Mouse (Mus musculus): ENCODE results near the gene Kcnk15. TPM values are rescaled to one million over a fixed set of nuclear protein-coding genes. Genes with fewer than 3 reads are reported as not detected.

Gene Kcnk15
- polyA plus RNA-seq (2015; fragmentation: Nextera tagmentation; extraction: Ambion mirVana): 0.24 TPM in 1 of 2 replicates, not detected in the other

DNA sequence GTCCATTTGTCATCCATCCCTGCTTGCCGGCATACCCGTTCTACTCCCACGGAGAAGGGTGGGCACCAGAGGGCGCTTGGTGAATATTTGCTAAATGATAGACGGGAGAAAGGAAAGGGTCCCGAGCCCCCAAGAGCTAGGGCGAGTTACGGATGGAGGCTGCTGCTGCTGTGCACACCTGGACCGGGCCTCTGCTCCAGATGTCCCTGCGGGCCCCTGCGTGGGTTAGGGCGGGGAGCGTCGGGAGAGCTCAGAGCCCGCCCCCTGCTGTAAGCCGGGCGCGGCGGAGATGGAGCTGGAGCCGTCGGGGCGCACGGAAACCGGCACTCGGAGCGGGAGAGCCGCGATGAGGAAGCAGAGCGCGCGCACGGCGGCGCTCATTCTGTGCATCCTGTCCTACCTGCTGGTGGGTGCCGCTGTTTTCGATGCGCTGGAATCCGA is at the start of gene Kcnk15:
Gene Kcnk15 (plus strand): TSS at position 191 of the 441 bp plus-strand sequence.
- no peak within 1 kb of the TSS for H3K27ac ChIP-seq (replicated peaks)
- no peaks in the 10 kb centered on the region for H3K9me3 ChIP-seq (replicated peaks)
- ATAC-seq (ENCODE audit: low FRiP score): no peak
- H3K36me3 ChIP-seq: no peaks in the 10 kb centered on the region
- H3K27me3 ChIP-seq (replicated peaks): peaks cover 89% of the 10 kb centered on the region
- H3K4me1 ChIP-seq: peaks cover 12% of the 10 kb centered on the region
- H3K9ac ChIP-seq (replicated peaks): no peak within 1 kb of the TSS
- peak within 1 kb of the TSS; percentile 29 for H3K4me3 ChIP-seq (replicated peaks)
- 2% methylated on average over 38 of the region's 38 CpGs for WGBS
- peak within 1 kb of the TSS; percentile 49 for H3K4me2 ChIP-seq

DNA sequence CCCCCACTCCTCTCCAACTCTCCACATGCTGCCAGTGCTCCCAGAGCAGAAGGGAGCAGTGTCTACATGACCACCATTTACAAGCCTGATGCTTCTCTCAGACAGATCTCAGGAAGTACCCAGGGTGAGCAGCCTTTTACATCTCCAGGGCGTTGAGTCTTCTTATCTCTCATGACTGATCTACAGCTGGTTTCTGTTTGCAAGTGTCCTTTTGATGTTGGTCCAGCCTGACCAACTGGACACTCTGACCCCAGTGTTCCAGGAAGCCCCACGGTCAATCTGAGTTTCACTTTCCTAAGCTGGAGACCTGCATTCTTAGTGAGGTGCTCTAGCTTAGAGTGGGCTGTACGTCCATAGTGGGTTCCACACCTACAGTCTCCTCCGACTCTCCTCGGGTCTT is 49.6 kb upstream of the Kcnk15 start:
- 85% methylated on average over 5 of the region's 5 CpGs for WGBS
- H3K36me3 ChIP-seq: no peaks in the 10 kb centered on the region
- H3K4me2 ChIP-seq: no peak overlapping the region
- no peak for ATAC-seq (ENCODE audit: low FRiP score)
- H3K27ac ChIP-seq (replicated peaks): no peak overlapping the region
- H3K9ac ChIP-seq (replicated peaks): no peak overlapping the region
- H3K4me1 ChIP-seq: no peaks in the 10 kb centered on the region
- no peaks in the 10 kb centered on the region for H3K9me3 ChIP-seq (replicated peaks)
- H3K4me3 ChIP-seq (replicated peaks): no peak overlapping the region
- no peaks in the 10 kb centered on the region for H3K27me3 ChIP-seq (replicated peaks)

DNA sequence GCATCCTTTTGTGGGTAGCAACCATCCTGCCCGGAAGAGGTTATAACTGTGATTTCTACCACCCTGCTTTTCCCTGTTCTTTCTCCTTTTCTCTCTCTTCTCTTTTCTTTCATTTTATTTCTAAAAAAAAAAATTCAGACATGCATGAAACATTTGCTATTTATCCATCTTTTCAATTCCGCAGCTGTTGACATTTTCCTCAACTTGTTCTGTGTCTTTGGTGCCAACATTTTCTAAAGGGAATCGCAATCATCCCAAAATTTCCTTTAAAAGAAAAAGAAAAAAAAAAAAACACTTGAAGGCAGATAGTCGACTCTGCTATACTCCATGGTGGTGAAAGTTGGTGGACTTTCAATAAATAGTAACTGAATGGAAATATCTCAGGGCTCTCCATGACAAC is 44.3 kb upstream of the Kcnk15 start:
- Histone ChIP-seq H3K4me2 (no peak overlapping the region), H3K36me3 (no peaks in the 10 kb centered on the region), H3K27ac (replicated peaks) (no peak overlapping the region), H3K4me3 (replicated peaks) (no peak overlapping the region), H3K9me3 (replicated peaks) (no peaks in the 10 kb centered on the region), H3K27me3 (replicated peaks) (no peaks in the 10 kb centered on the region), H3K9ac (replicated peaks) (no peak overlapping the region), H3K4me1 (0 out of 2 replicates have a peak, but pooled peaks cover 6% of the 10 kb centered on the region)
- 95% methylated on average over 4 of the region's 4 CpGs for WGBS
- ATAC-seq (ENCODE audit: low FRiP score): no peak

DNA sequence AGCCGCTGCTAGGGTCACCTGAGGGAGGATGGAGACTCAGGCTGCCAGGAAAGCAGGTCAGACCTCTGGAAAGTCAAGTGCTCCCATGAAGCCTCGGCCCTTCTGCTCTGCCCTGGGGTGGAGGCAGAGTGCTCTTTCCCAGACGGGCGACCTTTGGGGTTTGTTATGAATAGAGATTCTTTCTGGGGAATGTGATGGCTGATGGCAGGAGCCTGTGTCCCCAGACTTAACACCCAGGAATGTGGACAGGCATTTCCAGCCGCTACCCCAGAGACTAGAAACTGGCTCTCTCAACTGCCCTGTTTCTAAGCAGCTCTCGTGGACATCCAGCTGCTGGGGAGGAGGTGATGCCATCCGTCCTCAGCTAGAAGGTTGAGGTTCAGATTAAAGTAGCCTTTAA is 43.7 kb upstream of the Kcnk15 start:
- H3K9ac ChIP-seq (replicated peaks): no peak overlapping the region
- ATAC-seq (ENCODE audit: low FRiP score): no peak
- no peak overlapping the region for H3K4me3 ChIP-seq (replicated peaks)
- no peaks in the 10 kb centered on the region for H3K36me3 ChIP-seq
- H3K4me2 ChIP-seq: no peak overlapping the region
- H3K4me1 ChIP-seq: 0 out of 2 replicates have a peak, but pooled peaks cover 6% of the 10 kb centered on the region
- no peak overlapping the region for H3K27ac ChIP-seq (replicated peaks)
- H3K9me3 ChIP-seq (replicated peaks): no peaks in the 10 kb centered on the region
- WGBS: 75% methylated on average over 7 of the region's 7 CpGs
- H3K27me3 ChIP-seq (replicated peaks): no peaks in the 10 kb centered on the region

DNA sequence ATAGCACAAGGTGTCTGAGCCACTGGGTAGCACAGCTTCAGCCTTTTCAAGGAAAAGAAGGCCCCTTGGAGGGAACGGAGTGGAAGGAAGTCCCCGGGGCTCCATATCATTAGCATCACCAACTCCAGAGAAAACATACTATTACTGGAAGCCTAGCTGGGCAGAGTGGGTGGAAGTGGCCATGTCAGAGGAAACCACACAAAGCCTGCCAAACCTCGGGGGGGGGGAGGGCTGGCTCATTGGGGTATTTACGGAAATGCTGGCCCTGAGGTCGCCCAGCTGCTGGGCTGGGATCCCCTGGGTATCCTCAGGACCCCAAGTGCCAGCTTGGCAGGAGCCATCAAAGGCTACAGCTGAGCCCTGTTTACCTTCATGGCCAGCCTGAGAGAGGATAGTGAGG is 40.4 kb upstream of the Kcnk15 start:
- Histone ChIP-seq H3K27me3 (replicated peaks) (no peaks in the 10 kb centered on the region), H3K9ac (replicated peaks) (no peak overlapping the region), H3K9me3 (replicated peaks) (no peaks in the 10 kb centered on the region), H3K4me2 (no peak overlapping the region), H3K27ac (replicated peaks) (no peak overlapping the region), H3K4me1 (0 out of 2 replicates have a peak, but pooled peaks cover 6% of the 10 kb centered on the region), H3K4me3 (replicated peaks) (no peak overlapping the region), H3K36me3 (no peaks in the 10 kb centered on the region)
- no peak for ATAC-seq (ENCODE audit: low FRiP score)
- 60% methylated on average over 5 of the region's 5 CpGs for WGBS

DNA sequence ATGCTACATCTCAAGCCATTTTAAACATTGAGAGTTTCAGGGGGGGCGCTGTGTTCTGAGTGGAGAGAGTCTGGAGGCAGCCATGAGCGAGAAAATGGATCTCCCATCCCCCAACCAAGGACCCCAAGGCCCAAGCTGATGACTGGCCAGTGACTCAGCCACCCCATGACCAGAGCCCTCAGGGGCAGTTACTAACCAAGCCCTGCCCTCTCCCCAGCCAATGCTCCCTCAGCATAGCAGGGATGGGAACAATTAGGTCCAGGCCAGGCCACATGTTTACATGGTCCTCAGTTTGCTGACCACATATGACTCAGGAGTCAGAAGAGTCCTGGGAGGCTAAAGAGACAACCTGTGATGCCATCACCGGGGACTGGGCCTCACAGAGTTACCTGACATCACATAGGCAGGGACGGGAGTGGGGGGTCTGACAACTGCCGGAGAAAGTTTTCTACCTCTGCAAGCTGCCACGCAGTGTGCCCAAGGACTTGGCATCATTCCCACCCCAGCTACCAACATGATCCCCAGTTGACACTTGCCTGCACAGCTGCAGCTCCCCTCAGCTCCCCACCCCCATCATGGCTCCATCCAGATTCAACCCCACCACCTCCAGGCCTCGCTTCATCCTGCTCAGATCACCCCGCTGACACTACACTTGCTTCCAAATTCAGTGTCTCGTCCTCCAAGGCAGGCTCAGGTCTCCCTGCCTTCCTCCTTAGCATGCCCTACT is 38.5 kb upstream of the Kcnk15 start:
- Histone ChIP-seq H3K27ac (replicated peaks) (no peak overlapping the region), H3K4me3 (replicated peaks) (no peak overlapping the region), H3K4me1 (0 out of 2 replicates have a peak, but pooled peaks cover 6% of the 10 kb centered on the region), H3K9me3 (replicated peaks) (no peaks in the 10 kb centered on the region), H3K27me3 (replicated peaks) (no peaks in the 10 kb centered on the region), H3K9ac (replicated peaks) (no peak overlapping the region), H3K36me3 (no peaks in the 10 kb centered on the region), H3K4me2 (no peak overlapping the region)
- no peak for ATAC-seq (ENCODE audit: low FRiP score)
- 89% methylated on average over 9 of the region's 9 CpGs for WGBS

DNA sequence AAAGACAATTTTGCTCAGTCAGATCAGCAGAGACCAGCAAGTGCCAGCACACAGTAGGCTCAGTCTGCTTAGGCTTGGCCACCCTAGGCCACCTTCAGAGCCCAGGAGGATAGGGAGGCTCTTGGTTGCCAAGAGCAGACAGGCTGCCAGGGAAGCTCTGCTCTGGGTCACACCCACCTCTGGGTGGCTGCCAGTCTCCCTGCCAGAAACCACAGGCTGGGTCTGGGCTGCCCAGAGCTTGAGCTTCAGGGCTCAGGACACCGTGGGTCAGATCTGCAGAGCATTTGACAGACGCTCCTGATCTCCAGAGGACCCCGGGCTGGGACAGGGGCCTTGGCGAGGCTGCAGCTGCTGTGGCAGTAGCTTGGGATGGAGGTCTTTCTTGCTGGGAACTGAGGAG is 32.8 kb upstream of the Kcnk15 start, which contains the start of gene Ccn5:
Gene Ccn5 (plus strand): TSS at position 255 of the 400 bp plus-strand sequence.
- Histone ChIP-seq H3K27me3 (replicated peaks) (no peaks in the 10 kb centered on the region), H3K4me2 (no peak within 1 kb of the TSS), H3K27ac (replicated peaks) (no peak within 1 kb of the TSS), H3K36me3 (no peaks in the 10 kb centered on the region), H3K4me3 (replicated peaks) (no peak within 1 kb of the TSS), H3K9me3 (replicated peaks) (no peaks in the 10 kb centered on the region), H3K9ac (replicated peaks) (no peak within 1 kb of the TSS), H3K4me1 (no peaks in the 10 kb centered on the region)
- ATAC-seq (ENCODE audit: low FRiP score): no peak
- 67% methylated on average over 4 of the region's 4 CpGs for WGBS

DNA sequence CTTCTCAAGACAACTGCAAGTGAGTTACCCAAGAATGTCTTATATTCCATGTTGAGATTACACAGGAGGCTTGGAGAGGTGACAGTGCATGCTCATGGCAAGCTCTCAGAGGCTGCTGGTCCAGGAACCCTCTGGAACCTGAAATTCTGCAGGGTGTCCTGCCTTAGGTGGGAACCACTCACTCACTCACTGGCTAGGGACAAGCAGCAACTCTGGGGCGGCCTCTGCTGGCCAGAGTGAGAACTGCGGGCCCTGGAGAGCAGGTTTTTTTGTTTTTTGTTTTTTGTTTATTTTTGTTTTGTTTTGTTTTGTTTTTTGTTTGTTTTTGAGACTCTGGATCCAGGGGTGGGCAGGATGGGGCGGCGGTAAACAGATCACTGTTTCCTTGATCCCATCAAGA is 30.2 kb upstream of the Kcnk15 start:
- H3K4me1 ChIP-seq: peaks cover 4% of the 10 kb centered on the region; the same call in 1 of the 2 replicates
- no peak overlapping the region for H3K27ac ChIP-seq (replicated peaks)
- WGBS: 10% methylated on average over 4 of the region's 4 CpGs
- H3K4me2 ChIP-seq: peak overlapping the region; percentile 27; the same call in 1 of the 2 replicates
- H3K9ac ChIP-seq (replicated peaks): no peak overlapping the region
- H3K36me3 ChIP-seq: no peaks in the 10 kb centered on the region
- no peaks in the 10 kb centered on the region; the same call in 1 of the 2 replicates for H3K27me3 ChIP-seq (replicated peaks)
- no peak overlapping the region for H3K4me3 ChIP-seq (replicated peaks)
- no peaks in the 10 kb centered on the region for H3K9me3 ChIP-seq (replicated peaks)
- ATAC-seq (ENCODE audit: low FRiP score): no peak

DNA sequence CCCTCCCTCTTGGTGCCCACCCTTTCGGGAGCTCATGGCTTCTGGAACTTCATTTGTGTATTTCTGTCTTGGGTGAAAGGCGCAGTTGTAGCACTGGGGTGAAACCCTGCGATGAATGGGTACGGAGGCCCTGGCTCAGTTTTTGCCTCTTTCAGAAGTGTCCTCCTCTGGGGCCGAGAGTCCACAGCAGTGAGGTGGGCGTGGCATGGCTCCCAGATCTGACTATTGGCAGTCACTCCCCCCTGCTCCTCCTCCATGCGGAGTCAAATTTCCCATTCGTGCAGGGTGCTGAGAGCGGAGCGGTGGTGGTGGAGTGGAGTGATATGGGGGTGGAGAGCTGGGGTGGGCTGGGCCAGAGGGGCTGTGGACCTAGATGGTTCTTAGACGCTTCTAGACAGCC is 29.7 kb upstream of the Kcnk15 start:
- peak overlapping the region; percentile 27 for H3K4me2 ChIP-seq
- 21% methylated on average over 11 of the region's 11 CpGs for WGBS
- H3K4me3 ChIP-seq (replicated peaks): no peak overlapping the region
- H3K27ac ChIP-seq (replicated peaks): no peak overlapping the region
- H3K4me1 ChIP-seq: peaks cover 4% of the 10 kb centered on the region; the same call in 1 of the 2 replicates
- no peaks in the 10 kb centered on the region; the same call in 1 of the 2 replicates for H3K27me3 ChIP-seq (replicated peaks)
- H3K36me3 ChIP-seq: no peaks in the 10 kb centered on the region
- ATAC-seq (ENCODE audit: low FRiP score): no peak
- H3K9ac ChIP-seq (replicated peaks): no peak overlapping the region
- H3K9me3 ChIP-seq (replicated peaks): no peaks in the 10 kb centered on the region

DNA sequence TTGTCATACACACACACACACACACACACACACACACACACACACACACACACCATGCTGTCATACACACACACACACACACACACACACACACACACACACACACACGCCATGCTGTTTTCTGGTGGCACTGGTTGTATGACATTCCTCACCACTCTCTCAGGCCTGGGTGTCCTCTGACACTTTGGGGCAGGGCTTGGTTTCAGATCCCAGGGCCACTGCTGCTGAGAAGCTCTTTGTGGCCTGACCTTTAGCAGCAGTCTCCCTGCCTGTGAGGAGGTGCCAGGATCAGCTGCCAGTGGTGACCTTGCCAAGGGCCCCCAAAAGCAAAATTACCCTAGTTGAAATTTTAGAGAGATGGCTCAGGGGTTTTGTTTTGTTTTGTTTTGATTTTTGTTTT is 27.6 kb upstream of the Kcnk15 start:
- whole genome bisulfite sequencing: 70% methylated on average over 1 of the region's 1 CpGs
- no peak overlapping the region for H3K9ac ChIP-seq (replicated peaks)
- no peaks in the 10 kb centered on the region for H3K36me3 ChIP-seq
- H3K4me2 ChIP-seq: no peak overlapping the region
- no peak overlapping the region for H3K27ac ChIP-seq (replicated peaks)
- no peaks in the 10 kb centered on the region; the same call in 1 of the 2 replicates for H3K27me3 ChIP-seq (replicated peaks)
- H3K9me3 ChIP-seq (replicated peaks): no peaks in the 10 kb centered on the region
- no peak for ATAC-seq (ENCODE audit: low FRiP score)
- no peak overlapping the region for H3K4me3 ChIP-seq (replicated peaks)
- peaks cover 4% of the 10 kb centered on the region; the same call in 1 of the 2 replicates for H3K4me1 ChIP-seq

DNA sequence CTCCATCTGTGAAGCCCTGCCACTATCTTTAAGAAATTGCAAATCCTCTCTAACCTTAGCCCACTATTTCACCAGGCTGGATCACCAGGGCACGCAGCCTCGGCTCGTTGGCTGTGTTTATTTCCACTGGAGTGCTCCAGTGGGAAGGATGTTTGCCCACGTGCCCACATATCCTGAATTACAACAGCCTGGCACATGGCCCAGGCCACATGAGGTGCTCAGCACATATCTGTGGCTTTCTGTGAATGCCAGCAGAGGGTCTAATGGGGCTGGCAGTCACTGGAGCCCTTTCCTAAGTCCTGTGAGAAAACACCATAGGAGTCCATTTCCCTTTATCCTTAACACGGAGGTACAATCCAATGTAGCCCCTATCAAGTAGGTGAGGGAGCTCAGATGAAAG is 27.0 kb upstream of the Kcnk15 start:
- H3K4me1 ChIP-seq: peaks cover 4% of the 10 kb centered on the region; the same call in 1 of the 2 replicates
- 48% methylated on average over 5 of the region's 5 CpGs for WGBS
- H3K9me3 ChIP-seq (replicated peaks): no peaks in the 10 kb centered on the region
- no peaks in the 10 kb centered on the region for H3K36me3 ChIP-seq
- no peak for ATAC-seq (ENCODE audit: low FRiP score)
- H3K4me3 ChIP-seq (replicated peaks): no peak overlapping the region
- no peak overlapping the region for H3K27ac ChIP-seq (replicated peaks)
- no peaks in the 10 kb centered on the region; the same call in 1 of the 2 replicates for H3K27me3 ChIP-seq (replicated peaks)
- H3K4me2 ChIP-seq: no peak overlapping the region
- no peak overlapping the region for H3K9ac ChIP-seq (replicated peaks)

GRCm38 (mm10) chr2:163831163-163831562 is 22.3 kb upstream of the Kcnk15 start:
- Histone ChIP-seq H3K9me3 (replicated peaks) (no peaks in the 10 kb centered on the region), H3K27ac (replicated peaks) (no peak overlapping the region), H3K4me1 (peaks cover 4% of the 10 kb centered on the region; the same call in 1 of the 2 replicates), H3K36me3 (no peaks in the 10 kb centered on the region), H3K9ac (replicated peaks) (no peak overlapping the region), H3K4me3 (replicated peaks) (no peak overlapping the region), H3K27me3 (replicated peaks) (no peaks in the 10 kb centered on the region; the same call in 1 of the 2 replicates), H3K4me2 (no peak overlapping the region)
- no peak for ATAC-seq (ENCODE audit: low FRiP score)
- 72% methylated on average over 1 of the region's 1 CpGs for WGBS
